Mouse (Mus musculus) cerebellum, postnatal 4 days (tissue): Measurements from ENCODE around the gene BC024978.
A peak's percentile ranks its signal among the peaks of the same experiment; 100 is the strongest.
"Not testable (repeated sequence)": the region's sequence is repeated elsewhere in the genome, so short reads cannot be mapped to it uniquely, and the experiment has no call there.

Experiments
- DNase-seq, 2 experiments: peaks; one replicate each; pipeline ENCODE4 v3.0.0; 2022; ENCODE audit warnings: low spot score in 2 of 2, mixed read lengths in 1 of 2

The BC024978 gene

DNA sequence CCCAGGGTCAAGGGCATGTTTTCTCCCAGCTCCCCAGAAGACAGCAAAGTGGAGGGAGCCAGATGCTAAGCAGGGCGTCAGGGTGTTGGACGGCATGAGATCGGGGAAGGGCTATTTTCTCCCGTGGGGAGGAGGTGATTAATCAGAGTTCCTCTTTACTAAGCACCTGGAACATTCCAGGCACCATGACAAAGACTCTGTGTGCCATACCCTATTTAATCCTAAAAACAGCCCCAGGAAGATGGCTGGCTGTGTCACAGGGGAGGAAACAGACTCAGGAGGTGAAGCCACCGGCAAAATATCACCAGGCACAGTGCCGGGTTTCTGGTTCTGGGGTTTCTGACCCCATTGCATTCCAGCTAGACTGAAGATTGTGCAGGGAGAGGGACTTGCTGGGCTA is 26.4 kb downstream of the BC024978 start:
- no peak for DNase-seq

DNA sequence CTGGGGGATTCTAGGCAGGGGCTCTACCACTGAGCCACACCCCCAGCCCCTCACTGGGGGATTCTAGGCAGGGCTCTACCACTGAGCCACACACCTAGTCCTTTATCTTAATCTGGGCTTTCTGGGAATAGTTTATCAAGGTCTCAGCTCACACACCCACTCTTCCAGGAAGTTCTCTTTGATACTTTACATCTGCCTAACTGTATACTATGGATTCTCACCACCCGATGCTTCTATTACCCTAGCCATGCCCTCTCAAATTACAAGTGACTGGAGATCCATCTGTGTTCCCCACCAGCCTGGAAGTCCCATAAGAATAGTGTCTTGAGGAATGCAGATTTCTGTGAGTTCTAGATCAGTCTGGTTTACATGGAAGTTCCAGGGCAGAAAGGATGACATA is 27.0 kb downstream of the BC024978 start:
- no peak for DNase-seq

DNA sequence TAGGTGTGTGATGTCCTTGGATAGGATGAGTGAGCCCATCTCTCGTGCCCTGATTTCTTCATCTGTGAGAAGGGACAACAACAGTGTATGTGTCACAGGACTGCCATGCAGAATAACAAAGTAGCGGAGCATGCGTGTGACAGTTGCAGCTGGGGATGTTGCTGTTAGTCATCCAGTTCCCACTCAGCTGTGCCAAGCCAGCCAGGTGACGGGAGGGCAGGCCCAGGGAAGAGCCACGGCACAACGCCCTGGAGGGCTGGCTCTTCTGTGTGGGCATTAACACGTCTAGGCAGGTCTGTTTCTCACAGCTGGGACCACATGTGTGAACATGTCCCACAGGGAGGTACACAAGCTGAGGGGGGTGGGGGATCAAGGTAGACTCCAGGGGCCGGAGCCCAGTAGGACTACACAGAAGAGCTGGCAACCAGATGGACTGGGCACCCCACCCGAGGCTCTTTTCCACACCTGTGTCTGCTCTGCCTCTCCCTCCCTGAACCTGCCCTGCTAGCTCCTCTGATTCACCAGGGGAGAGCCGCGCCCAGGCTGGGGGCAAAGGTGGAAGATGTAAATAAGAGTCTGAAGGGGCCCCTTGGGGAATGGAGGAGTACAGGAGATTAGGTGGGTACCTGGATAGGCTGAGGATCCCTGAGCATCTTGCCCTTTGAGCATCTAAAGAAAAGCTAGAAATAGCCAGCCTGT is 29.4 kb downstream of the BC024978 start:
- no peak for DNase-seq

DNA sequence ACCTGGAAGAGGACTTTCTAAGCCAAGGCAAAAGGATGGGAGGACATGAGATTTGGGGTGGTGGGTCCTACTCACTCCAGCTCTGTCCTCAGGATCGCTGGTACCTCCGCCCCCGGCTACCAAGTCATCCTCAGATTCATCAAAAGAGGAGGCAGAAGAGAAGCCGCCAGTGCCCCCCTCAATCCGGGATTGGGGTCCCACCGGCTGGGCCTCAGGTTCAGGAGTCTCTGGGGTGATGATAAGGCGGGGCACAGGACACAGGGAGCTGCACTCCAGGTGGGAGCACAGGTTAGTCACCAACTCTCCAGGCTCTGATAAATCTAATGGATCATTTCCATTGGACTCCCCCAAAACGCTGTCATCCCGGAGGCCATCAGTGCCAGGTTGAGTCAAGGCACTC is 31.7 kb downstream of the BC024978 start:
- no peak for DNase-seq

DNA sequence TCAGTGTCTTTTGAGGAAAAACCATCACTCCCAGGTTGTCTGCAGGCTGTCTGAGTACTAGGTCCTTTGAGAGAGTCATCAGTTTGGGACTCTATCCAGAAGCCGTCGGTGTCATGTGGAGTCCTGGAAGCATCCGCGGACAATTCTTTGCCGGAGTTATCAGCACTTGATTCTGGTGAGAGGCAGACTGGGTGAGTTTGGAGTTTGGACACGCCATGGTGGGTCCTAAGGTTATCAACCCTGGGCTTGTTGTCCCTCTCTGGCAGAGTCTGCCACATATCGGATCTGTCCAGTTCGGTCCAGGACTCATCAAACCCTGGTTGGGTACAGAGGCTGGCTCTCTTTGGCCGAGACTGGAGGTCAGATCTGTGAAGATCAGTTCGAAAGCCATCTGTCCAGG is 32.1 kb downstream of the BC024978 start:
- DNase-seq, result peak in 1 of 2 experiments; percentile 21

DNA sequence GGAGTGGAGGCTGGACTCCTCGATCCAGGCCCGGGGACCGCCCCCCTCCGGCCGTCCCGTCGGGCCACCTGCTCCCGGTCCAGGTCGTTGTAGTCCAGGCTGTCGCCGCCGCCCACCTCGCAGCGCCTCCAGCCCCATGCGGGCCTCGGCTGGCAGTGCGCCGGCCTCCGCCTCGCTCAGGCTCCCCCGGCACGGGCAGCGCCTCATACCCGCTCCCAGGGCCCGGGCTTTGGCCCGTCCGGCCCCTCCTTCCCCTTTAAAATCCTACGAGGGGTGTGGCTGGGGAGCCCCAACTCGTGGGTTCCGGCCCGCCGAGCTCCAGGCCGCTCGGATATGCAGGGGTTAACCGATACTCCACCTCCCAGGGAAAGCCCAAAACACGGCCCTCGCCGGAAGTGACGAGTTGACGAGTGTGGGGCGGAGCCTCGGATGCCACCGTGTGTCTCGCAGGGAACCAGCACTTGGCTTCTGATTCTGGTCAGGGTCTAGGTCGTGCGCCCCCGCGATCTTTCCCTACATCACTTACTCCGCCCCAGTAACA is 32.8 kb downstream of the BC024978 start, which contains the start of gene Itpkc:
Gene Itpkc, minus strand, starts transcription at position 381 of the 541 bp plus-strand sequence.
- DNase-seq, result peak; percentile 72 to 87

DNA sequence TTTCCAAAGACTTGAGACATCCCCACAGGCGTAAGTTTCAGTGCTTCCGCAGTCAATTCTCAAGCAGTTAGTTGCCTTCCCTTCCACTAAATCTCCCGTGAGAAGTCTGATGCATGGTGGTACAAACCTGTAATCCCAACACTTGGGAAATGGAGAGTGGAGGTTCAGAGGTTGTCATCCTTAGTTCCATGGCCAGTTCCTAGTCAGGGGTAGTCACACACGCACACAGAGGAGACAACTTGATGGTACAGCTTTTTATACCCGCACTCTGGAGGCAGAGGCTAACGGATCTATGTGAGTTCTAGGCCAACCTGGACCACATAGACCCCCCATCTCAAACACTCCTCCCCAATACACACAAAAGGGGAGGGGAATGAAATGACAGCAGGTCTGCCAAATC is 33.3 kb downstream of the BC024978 start:
- DNase-seq, result no peak

DNA sequence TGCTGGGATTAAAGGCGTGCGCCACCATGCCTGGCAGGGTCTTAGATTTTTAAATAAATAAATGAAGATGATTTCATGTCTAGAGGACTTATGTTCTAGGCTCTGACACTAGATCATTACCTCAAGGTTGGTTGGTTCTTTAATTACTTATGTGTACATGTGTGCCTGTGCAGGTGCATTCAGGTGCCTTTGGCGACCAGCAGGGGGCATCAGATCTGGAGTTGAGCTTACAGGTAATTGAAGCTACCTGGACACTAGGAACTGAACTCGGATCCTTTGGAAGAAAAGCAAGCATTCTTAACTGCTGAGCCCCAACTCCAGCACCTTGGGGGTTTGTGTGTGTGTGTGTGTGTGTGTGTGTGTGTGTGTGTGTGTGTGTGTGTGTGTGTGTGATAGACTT is 35.2 kb downstream of the BC024978 start:
- DNase-seq, result no peak

DNA sequence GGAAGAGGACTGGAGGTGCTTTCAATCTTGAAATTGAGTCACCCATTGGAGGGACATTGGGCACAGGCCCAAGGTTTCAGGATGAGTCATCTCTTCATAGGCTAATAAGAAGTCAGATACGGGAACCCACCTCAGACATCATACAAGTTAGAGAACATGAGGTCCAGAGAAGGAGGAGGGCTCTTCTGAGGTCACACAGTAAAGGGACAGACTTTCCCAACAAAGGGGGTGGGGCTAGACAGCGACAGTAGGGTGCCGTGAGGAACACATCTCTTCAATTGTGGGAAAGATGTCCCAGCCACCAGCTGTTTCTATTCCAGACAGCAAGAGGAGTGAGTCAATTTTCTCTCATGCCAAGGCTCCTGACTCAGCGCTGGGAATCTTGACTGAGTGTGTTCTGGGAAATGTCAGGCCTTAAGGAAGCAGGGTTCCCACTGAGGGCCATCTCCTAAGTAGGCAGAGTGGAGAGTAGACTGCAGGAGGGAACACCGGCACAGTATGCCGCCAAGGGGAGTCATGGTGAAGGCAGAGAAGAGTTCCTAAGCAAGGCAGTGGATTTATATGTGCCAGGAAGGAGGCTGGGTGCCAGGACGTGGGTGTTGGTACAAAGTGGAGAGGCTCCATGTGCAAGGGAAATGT is 36.2 kb downstream of the BC024978 start:
- DNase-seq, result no peak

DNA sequence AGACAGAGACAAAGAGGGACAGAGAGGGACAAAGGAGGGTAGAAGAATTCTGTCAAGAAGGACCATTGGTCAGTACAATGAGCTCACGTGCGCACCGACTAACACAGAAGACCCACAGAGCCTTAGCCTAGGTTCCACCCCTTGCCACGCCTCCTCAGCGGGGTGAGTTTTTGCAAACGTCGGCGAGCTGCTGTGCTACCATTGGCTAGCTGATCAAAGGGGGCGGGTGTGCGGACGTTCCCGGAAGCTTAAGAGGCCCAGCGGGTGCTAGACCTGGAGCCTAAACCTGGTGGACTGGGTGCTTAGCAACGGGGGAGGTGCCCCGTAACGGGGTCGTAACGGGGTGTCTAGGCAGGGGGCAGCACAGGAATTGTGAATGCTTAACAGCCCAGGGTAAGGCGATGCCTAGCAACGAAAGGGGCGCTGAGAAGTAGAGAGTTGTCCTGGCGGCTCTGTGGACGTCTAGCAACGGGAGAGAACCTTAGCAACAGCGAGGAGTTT is 37.2 kb downstream of the BC024978 start, which contains the start of gene Coq8b:
Gene Coq8b, plus strand, starts transcription at position 243 of the 501 bp plus-strand sequence.
- DNase-seq, result peak; percentile 84 to 86

DNA sequence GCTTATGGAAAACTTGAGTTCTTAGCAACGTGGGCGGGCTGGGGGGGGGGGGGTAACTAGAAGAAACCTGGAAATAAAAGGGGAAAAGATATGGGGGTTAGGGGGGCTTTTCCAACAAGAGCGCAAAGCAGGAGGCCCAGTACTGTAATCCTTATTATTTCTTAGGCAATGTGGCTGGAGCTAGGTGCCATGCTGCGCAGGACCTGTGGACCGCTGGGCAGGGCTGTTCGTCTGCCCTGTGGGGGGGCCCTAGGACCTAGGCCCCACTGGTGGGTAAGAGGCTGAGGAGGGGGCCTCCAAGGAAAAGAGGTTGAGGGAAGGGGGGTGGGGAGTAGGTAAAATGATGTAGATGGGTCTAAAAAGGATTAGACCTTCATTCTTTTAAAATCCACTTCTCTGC is 37.7 kb downstream of the BC024978 start:
- no peak for DNase-seq

DNA sequence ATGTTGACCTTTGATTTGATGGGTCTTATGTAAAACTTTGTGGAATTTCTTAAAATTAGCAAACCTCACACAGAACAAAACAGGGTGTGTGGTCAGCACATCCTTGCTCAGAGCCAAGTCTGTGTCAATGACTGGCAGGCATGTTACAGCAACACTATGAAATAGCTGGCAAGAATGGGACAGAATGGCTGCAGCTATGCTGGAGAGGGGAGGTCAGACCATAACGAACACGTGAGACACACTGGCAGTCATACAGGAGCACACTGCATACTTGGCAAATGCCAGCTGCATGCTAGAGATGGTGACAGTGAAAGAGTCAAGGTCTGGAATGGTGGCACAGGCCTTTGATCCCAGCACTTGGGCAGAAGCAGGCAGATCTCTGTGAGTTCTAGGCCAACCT is 40.1 kb downstream of the BC024978 start:
- no peak for DNase-seq

DNA sequence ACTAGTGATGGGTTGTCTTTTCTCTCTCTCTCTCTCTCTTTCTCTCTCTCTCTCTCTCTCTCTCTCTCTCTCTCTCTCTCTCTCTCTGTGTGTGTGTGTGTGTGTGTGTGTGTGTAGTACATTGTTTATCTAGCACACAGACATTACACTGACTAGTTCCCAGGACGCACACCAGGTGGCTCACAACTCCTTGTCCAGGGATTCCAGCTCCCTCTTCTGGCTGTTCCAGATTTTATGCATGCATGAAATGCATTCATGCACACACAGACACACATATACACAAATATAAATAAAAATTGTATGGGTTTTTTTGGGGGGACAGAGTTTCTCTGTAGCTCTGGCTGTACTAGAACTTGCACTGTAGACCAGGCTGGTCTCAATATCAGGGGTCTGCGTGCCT is 41.9 kb downstream of the BC024978 start:
- DNase-seq, result no peak

DNA sequence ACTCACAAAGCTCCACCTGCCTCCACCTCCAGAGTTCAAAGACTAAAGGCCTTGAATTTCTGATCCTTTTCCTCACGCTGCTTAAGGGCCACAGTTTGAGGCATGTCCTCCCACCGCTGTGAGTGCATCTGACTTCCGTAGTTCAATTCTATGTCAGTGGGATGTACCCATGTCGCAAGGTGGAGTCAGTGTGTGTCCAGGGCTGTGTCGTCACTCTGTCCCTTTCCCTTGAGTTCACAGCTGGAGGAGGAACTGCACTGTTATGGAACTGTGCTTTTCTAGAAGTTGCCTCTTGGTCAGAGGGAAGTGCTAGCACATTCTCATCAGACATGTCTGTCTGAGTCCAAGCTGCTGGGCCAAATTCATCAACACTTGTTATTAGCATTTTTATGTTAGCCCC is 43.0 kb downstream of the BC024978 start:
- DNase-seq, result no peak

DNA sequence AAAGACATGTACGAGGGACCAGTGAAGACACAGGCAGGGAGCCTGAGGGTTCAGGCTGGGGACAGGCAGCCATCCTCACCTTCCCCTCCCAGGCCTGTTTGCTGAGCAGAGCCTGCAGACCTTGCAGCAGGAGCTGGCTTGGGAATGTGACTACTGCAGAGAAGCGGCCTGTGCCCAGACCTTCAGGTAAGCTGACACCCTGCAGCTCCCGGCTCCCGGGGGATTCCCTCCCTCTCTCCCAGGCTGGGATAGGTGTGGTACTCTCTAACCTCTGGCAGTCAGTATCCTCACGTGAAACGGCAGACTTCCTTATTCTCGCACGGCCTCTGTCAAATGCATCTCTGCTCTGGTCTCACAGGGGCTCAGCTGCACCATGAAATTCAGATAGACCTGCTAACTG is 47.6 kb downstream of the BC024978 start:
- no peak for DNase-seq

DNA sequence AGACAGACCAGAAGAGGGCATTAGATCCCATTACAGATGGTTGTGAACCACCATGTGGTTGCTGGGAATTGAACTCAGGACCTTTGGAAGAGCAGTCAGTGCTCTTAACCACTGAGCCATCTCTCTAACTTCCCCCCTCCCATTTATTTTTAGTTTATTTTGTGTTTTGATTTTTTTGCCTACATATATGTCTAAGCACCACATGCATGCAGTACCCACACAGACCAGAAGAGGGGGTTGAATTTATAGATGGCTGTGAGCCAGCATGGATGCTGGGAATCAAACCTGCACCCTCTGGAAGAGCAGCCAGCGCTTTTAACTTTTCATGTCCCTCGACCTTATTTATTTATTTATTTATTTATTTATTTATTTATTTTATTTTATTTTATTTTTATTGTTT is 48.5 kb downstream of the BC024978 start:
- DNase-seq, result not testable (repeated sequence)

DNA sequence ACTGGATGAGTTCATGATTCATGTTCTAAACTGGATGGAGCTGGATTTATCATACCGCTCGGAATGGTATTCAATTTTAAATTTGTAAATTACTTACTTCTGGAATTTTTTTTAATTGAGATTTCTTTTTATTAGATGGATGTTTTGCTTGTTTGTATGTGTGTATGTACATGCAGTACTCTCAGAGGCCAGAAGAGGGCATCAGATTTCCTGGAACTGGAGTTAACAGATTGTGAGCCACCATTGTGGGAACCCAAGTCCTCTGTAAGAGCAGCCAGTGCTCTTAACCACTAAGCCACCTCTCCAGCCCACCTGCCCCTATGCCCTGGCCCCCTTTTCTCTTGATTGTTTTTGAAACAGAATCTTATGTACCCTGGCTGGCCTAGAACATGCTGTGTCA is 53.6 kb downstream of the BC024978 start:
- DNase-seq, result no peak

DNA sequence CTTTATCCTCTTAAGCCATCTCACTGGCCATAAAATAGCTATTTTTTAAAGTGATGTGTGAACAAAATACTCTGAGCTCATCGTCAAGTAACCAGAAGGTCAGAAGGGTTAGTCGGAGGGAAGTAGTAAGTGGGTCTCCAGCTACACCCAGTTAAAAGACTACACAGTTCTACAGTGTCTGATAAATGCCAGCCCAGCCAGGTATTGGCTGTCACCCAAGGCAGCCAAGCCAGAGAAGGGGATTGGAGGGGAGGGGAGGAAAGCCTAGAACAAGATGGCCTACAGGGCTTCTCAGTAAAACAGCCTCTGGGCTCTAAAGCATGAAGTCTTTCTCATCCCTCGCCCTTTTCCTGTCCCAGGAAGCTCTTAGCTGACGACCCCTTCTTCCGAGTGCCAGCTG is 54.3 kb downstream of the BC024978 start:
- no peak for DNase-seq

DNA sequence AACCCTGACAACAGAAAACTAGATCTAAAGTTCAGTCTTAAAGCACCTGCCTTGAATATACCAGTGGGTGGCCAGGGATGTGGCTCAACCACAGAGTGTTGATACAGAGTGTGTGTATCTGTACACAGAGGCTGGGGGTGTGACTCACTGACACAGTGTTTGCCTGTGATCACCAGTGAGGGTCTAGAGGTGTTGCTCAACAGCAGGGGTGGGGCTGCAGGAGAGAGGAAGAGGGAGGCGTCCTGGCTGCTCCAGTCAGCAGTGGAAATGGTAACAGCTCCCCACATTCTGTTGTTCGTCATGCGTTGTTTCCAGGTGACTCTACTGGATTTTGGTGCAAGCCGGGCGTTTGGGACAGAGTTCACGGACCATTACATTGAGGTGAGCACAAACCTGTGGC is 56.4 kb downstream of the BC024978 start:
- DNase-seq, result no peak

DNA sequence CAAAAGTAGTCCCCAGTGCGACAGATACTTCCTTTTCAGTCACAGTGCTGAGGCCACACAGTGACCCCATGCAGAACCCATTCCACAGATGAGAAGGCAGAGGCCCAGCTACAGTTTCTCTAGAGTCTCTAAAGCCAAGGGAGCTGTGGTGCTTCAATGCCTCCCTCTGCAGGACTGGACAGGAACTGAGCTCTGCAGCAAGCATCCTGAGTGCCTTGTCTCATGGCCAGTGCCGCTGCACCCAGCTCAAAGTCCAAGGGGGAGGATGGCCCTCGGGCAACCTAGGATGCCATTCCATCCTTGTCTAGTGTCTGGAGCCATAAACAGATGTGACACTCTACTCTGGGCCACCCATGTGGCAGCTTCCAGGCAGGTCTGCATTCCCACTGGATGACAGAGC is 60.1 kb downstream of the BC024978 start:
- no peak for DNase-seq

DNA sequence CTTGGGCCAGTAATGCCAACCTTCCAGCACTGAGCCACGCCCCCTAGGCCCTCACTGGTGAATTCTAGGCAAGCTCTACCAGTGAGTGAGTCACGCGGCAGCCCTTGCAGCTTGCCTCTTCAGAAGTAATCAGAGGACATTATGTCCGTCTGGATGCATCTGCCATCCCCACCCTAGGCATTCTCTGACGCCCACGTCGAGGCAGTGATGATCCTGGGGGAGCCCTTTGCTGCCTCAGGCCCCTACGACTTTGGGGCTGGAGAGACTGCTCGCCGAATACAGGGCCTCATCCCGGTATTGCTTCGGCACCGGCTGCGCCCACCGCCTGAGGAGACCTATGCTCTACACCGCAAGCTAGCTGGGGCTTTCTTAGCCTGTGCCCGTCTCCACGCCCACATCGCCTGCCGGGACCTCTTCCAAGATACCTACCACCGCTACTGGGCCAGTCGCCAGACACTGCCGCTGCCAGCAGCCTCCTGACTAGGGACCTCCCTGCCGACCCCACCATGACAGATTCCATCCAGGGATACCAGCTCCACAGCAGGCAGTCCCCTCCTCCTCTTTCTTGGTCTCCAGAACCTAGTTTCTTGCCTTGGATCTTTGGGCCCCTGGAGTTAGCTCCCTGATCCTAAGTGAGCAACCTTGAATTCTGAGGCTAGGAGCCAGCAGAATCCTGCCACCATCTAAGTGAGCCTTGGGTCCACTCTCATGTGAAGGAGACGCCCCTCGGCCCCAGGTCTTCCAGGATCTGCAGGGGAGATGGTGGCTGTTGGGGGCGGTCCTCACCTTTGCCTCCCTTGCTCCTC is 61.7 kb downstream of the BC024978 start:
- peak; percentile 66 to 93 for DNase-seq

DNA sequence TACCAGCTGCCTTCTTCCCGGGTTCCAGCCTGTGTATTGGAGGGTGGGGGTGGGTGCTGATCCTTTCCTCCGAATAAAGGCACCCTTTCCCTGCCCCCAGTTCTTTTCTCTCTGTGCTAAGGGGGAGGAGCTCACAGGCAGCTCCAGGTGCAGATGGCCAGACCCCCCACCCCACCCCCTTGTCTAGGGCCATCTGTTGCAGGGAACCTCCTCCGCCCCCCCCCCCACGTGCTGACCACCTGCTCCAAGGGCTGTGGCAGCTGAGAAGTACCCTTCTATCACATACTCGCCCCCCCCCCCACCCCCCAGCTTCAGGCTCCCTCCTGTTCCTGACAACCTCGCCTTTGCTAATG is 62.2 kb downstream of the BC024978 start:
- peak in 1 of 2 experiments; percentile 78 for DNase-seq
